Mouse (Mus musculus) liver, embryonic 11.5 days (tissue): Measurements from ENCODE around the gene Ate1. TPM values are rescaled to one million over a fixed set of nuclear protein-coding genes. Genes with fewer than 3 reads are reported as not detected.

Source experiments
- ATAC-seq: fragments of 200-750 bp; cut with Nextera tagmentation; replicated peaks from 2 replicates; pipeline ENCODE4 v1.8.0; 2017; ENCODE audit warnings: moderate number of reproducible peaks, mild to moderate bottlenecking, moderate TSS enrichment, moderate library complexity; ENCODE audit not compliant: low FRiP score
- DNase-seq: peaks from one replicate; pipeline ENCODE4 v3.0.0-alpha.2; 2017; ENCODE audit warnings: low spot score
- H3K27ac ChIP-seq: fragments of 300-500 bp; sonication (generic); 2 replicates; pipeline ENCODE4 v1.5.1; 2014; ENCODE audit warnings: mild to moderate bottlenecking, low read depth, low read length, control low read depth
- H3K27me3 ChIP-seq: fragments of 300-500 bp; sonication (generic); replicated peaks from 2 replicates; pipeline ENCODE4 v1.6.1; 2014; ENCODE audit warnings: low read length, mixed read lengths; ENCODE audit not compliant: control insufficient read depth, insufficient read depth
- H3K36me3 ChIP-seq: fragments of 300-500 bp; sonication (generic); 2 replicates; pipeline ENCODE4 v1.6.1; 2014; ENCODE audit warnings: mild to moderate bottlenecking, low read length, moderate library complexity, mixed read lengths; ENCODE audit not compliant: control insufficient read depth, insufficient read depth
- H3K4me1 ChIP-seq: fragments of 300-500 bp; sonication (generic); replicated peaks from 2 replicates; pipeline ENCODE4 v1.6.1; 2014; ENCODE audit warnings: low read length, mixed read lengths; ENCODE audit not compliant: control insufficient read depth, insufficient read depth
- H3K4me2 ChIP-seq: fragments of 300-500 bp; sonication (generic); 2 replicates; pipeline ENCODE4 v1.6.1; 2014; ENCODE audit warnings: mild to moderate bottlenecking, control low read depth, moderate library complexity
- H3K4me3 ChIP-seq: fragments of 300-500 bp; sonication (generic); 2 replicates; pipeline ENCODE4 v1.5.1; 2014; ENCODE audit warnings: low read depth, low read length, control low read depth
- H3K9ac ChIP-seq: fragments of 300-500 bp; sonication (generic); 2 replicates; pipeline ENCODE4 v1.6.1; 2014; ENCODE audit warnings: low read depth, low read length, control low read depth
- H3K9me3 ChIP-seq: fragments of 300-500 bp; sonication (generic); 2 replicates; pipeline ENCODE4 v1.6.1; 2016; ENCODE audit warnings: low read length, inconsistent platforms, mixed read lengths; ENCODE audit not compliant: control insufficient read depth
- WGBS: fragments of 180-500 bp; shearing (Covaris S2); extraction: QIAGEN DNeasy Blood & Tissue Kit; methylation state at CpG from one replicate; pipeline ENCODE4 v1.1.7; 2014; 5-methylcytosine and 5-hydroxymethylcytosine counted together
- polyA plus RNA-seq: library from polyadenylated mRNA; unstranded; fragments of >200 nt; fragmentation: Nextera tagmentation; extraction: Ambion mirVana; gene quantifications from 2 replicates; pipeline ENCODE4 v1.2.1, GENCODE M21; 2014

Gene Ate1
- polyA plus RNA-seq, result 44.6 and 51.6 TPM in 2 replicates

DNA sequence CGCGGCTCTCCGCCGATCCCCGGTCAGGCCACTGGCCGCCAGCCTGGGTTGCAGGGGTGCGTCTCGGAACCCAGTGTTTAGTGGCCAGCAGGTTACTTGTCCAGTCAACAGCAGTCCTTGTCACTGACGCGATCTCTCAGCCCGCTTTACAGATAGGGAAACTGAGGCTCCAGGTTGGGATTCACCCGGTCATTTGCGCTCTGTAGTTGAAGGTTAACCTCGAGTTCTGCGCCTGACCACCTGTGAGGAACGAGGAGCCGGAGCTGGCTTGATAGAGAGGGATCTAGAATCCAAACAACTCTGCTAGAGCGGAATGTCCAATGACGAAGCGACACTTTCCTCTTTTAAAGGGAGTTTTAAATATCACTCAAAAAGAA lies at the start of gene Ate1:
TSS of gene Ate1 (minus strand) at position 321 of the 377 bp plus-strand sequence.
- Histone ChIP-seq H3K36me3 (no peaks in the 10 kb centered on the region; the same call in 1 of the 2 replicates), H3K9ac (peak within 1 kb of the TSS; percentile 90), H3K27ac (peak within 1 kb of the TSS; percentile 89), H3K27me3 (no peaks in the 10 kb centered on the region), H3K9me3 (no peaks in the 10 kb centered on the region), H3K4me1 (peaks cover 9% of the 10 kb centered on the region), H3K4me2 (peak within 1 kb of the TSS; percentile 66), H3K4me3 (peak within 1 kb of the TSS; percentile 85)
- no peak for ATAC-seq
- DNase-seq, result no peak
- 21% methylated on average over 20 of the region's 20 CpGs for WGBS

DNA sequence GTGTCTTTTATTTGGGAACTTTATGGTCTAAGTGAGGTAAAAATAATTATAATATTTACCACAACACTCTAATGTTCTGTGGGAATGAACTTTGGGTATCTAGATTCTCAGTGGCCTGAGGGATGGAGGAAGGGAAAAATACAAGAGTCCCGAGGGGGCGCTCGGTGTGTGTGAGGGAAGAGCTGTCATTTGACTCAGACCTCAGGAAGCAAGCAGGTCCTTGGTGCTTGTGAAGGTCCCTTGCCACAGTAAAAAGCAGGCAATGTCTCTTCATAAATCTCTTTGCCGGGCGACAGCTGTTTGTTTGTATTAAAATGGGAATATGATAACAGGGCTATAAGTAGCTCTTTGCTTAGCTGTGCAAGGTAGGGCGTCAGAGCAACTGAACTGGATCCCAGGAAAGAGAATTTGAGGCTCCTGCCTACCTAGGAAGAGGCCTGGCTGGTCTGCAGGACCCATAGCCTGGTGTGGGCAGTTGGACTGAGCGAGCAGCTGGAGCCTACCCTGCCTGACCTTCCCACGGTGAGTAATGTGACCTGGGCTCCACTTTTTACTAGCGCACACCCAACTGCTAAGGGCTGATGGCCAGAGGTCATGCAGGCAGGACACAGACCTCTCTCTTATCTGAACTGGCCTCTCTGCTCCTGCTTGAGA lies 48.7 kb upstream of the Ate1 start:
- Histone ChIP-seq H3K9ac (no peak overlapping the region), H3K4me2 (no peak overlapping the region), H3K4me1 (0 out of 2 replicates have a peak, but pooled peaks cover 6% of the 10 kb centered on the region), H3K4me3 (no peak overlapping the region), H3K9me3 (no peaks in the 10 kb centered on the region), H3K27me3 (no peaks in the 10 kb centered on the region), H3K27ac (no peak overlapping the region), H3K36me3 (no peaks in the 10 kb centered on the region)
- no peak for DNase-seq
- ATAC-seq, result 0 out of 2 replicates have a peak, but pooled peaks have one; percentile 49
- 59% methylated on average over 9 of the region's 9 CpGs for WGBS

DNA sequence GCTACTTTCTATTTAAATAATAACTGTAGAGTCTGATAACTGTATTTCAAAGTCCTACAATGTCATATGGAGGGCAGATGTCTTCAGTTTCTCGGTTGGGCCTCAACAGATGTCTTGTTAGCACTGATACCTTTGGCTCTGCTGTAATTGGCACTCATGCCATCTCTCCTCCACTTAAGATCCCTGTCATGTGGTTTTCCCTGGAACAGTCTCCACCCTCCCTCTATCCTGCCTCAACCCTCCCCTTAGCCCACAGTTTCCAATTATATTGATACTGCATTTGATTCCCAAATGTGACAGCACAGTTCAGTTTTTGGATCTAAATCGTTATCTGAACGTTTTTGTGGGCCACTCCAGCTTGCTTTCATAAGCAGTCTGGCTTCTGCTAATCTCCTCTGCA lies 44.4 kb upstream of the Ate1 start:
- H3K4me2 ChIP-seq, result no peak overlapping the region
- H3K9me3 ChIP-seq, result no peaks in the 10 kb centered on the region
- H3K27me3 ChIP-seq, result no peaks in the 10 kb centered on the region
- no peaks in the 10 kb centered on the region for H3K36me3 ChIP-seq
- ATAC-seq, result no peak
- no peak overlapping the region for H3K4me3 ChIP-seq
- peaks cover 6% of the 10 kb centered on the region; the same call in 1 of the 2 replicates for H3K4me1 ChIP-seq
- H3K27ac ChIP-seq, result no peak overlapping the region
- DNase-seq, result no peak
- H3K9ac ChIP-seq, result no peak overlapping the region
- WGBS, result 56% methylated on average over 3 of the region's 3 CpGs

DNA sequence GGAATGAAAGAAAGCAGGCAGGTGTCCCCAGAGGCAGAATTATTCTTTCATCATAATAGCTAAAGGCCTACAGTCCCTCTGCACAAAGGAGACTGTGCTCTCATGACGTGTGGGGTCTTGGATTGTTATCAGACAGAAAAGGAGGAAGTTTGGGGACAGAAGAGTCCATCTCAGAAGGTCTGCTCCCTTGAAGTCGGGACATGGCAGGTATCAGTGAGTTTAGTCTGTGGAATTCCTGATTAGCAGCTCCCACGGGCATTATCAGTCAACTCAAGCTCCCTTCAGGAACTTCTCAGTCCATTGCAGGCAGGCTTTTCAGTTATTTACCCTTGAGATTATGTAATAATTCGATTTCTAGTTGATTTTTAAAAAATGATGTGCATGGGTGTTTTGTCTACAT lies 43.7 kb upstream of the Ate1 start:
- Histone ChIP-seq H3K36me3 (no peaks in the 10 kb centered on the region), H3K27me3 (no peaks in the 10 kb centered on the region), H3K4me2 (no peak overlapping the region), H3K27ac (no peak overlapping the region), H3K9me3 (no peaks in the 10 kb centered on the region), H3K4me1 (peaks cover 4% of the 10 kb centered on the region; the same call in 1 of the 2 replicates), H3K9ac (no peak overlapping the region), H3K4me3 (no peak overlapping the region)
- DNase-seq, result no peak
- whole genome bisulfite sequencing, result 39% methylated on average over 4 of the region's 4 CpGs
- ATAC-seq, result no peak

DNA sequence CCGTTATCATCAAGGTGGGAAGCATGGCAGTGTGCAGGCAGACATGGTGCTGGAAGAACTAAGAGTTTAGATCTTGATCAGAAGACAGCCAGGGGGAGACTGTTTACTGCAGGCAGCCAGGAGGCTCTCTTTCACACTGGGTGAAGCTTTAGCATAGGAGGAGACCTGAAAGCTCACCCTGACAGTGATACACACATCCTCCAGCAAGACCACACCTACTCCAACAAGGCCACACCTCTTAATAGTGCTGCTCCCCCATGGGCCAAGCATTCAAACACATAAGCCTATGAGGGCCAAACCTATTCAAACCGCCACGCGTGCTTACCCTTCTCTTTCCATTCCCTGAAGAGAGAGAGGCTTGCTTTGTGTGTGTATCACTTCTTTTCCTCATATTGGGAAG lies 43.1 kb upstream of the Ate1 start:
- Histone ChIP-seq H3K4me1 (peaks cover 3% of the 10 kb centered on the region; the same call in 1 of the 2 replicates), H3K27ac (no peak overlapping the region), H3K36me3 (no peaks in the 10 kb centered on the region), H3K27me3 (no peaks in the 10 kb centered on the region), H3K9ac (no peak overlapping the region), H3K4me3 (no peak overlapping the region), H3K4me2 (no peak overlapping the region), H3K9me3 (no peaks in the 10 kb centered on the region)
- peak; percentile 59; the same call in 1 of the 2 replicates for ATAC-seq
- no peak for DNase-seq
- 93% methylated on average over 4 of the region's 4 CpGs for WGBS

DNA sequence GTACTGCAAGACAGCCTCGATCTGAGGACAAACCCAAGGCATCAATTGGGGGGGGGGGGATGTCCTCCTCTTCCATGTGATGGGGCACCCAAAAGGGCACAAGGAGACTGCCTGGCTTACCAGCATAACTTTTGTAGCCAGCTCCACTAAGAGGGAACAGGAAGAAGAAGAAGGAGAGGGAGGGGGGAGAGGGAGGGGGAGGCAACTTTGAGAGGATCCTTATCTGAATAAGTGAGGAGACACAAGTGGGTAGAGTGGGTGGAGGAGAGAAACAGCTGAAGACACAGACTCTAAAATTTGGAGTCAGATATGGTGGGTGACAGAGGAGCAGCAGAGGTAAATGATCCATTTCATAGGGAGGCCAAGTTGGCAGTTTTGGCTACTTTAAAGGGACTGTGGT lies 40.8 kb upstream of the Ate1 start:
- Histone ChIP-seq H3K4me1 (peaks cover 3% of the 10 kb centered on the region; the same call in 1 of the 2 replicates), H3K27me3 (no peaks in the 10 kb centered on the region), H3K27ac (no peak overlapping the region), H3K4me3 (no peak overlapping the region), H3K36me3 (no peaks in the 10 kb centered on the region), H3K9ac (no peak overlapping the region), H3K4me2 (no peak overlapping the region), H3K9me3 (no peaks in the 10 kb centered on the region)
- ATAC-seq (peak; percentile 79), DNase-seq (no peak)
- WGBS, result 54% methylated on average over 1 of the region's 1 CpGs

DNA sequence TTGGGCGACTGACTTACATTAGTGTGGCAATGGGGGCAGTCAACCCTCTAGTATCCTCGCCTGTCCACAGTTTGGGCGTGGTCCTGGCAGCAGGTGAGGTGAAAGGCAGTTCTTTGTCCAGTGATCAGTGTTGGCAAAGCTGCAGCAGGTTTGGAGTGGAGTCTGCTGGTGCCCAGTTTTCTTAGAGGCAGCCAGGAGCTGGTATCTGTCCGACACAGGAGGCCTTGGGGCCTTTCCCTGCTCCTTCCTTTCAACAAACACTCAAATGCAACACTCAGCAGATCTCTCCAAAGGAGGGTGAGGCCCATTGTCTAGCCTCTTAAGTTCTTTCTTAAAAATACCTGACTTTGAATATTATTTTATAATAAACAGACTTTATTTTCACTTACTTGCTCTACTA lies 38.4 kb upstream of the Ate1 start:
- no peak overlapping the region for H3K27ac ChIP-seq
- no peaks in the 10 kb centered on the region; the same call in 1 of the 2 replicates for H3K4me1 ChIP-seq
- ATAC-seq, result no peak
- H3K9ac ChIP-seq, result no peak overlapping the region
- 71% methylated on average over 4 of the region's 4 CpGs for WGBS
- no peaks in the 10 kb centered on the region for H3K36me3 ChIP-seq
- H3K27me3 ChIP-seq, result no peaks in the 10 kb centered on the region
- H3K9me3 ChIP-seq, result no peaks in the 10 kb centered on the region
- H3K4me3 ChIP-seq, result no peak overlapping the region
- DNase-seq, result no peak
- no peak overlapping the region for H3K4me2 ChIP-seq

DNA sequence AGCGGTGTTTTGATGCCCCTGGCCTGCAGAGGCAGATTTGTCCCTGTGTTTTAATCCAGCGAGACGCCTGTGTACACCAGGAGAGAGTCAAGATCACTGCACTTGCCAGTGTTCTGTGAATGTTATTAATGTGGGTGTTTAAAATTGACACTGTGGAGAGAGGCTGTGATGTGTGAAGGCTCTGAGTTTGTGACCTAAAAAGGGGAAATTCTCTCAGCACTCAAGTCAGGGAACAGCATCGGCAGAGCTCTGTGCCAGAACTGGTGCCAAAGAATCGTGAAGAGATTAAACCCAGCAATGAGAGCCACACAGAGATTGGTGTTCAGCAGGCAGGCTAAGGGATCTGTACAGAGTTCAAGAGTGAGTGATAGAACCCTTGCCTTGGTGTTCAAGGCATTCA lies 35.4 kb upstream of the Ate1 start:
- no peak overlapping the region for H3K27ac ChIP-seq
- H3K27me3 ChIP-seq, result peaks cover 4% of the 10 kb centered on the region; the same call in 1 of the 2 replicates
- no peaks in the 10 kb centered on the region for H3K9me3 ChIP-seq
- no peaks in the 10 kb centered on the region for H3K36me3 ChIP-seq
- ATAC-seq (no peak), DNase-seq (no peak)
- no peak overlapping the region for H3K4me2 ChIP-seq
- 82% methylated on average over 5 of the region's 5 CpGs for WGBS
- no peaks in the 10 kb centered on the region; the same call in 1 of the 2 replicates for H3K4me1 ChIP-seq
- no peak overlapping the region for H3K9ac ChIP-seq
- H3K4me3 ChIP-seq, result no peak overlapping the region

DNA sequence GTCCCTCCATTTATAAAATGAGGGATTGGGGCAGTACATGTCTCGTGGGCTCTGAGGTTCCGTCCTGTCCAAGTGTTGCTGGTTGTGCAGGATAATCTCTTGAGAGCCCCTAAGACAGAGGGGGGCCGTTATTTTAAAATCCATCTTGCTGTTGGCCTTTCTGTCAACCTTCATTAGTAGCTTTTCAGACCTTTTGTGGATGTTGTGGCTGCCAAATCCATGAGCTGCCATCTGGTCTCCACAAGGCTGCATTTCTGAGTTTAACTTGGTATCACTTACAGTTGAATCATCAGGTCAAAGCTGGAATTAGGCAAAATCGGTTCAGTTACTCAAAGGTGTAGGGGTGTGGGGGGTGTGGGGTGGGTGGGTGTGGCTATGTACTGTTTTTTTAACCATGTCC lies 33.2 kb upstream of the Ate1 start:
- Histone ChIP-seq H3K4me1 (no peaks in the 10 kb centered on the region), H3K9me3 (no peaks in the 10 kb centered on the region), H3K9ac (no peak overlapping the region), H3K27ac (no peak overlapping the region), H3K36me3 (no peaks in the 10 kb centered on the region), H3K27me3 (peaks cover 4% of the 10 kb centered on the region; the same call in 1 of the 2 replicates), H3K4me2 (no peak overlapping the region), H3K4me3 (no peak overlapping the region)
- DNase-seq (no peak), ATAC-seq (no peak)
- 66% methylated on average over 4 of the region's 4 CpGs for WGBS
